Mouse (Mus musculus): Measurements from ENCODE around the gene Lhpp. TPM values are rescaled to one million over a fixed set of nuclear protein-coding genes. Genes with fewer than 3 reads are reported as not detected.

Gene Lhpp
- polyA plus RNA-seq, 1 experiment: 4.7 TPM

DNA sequence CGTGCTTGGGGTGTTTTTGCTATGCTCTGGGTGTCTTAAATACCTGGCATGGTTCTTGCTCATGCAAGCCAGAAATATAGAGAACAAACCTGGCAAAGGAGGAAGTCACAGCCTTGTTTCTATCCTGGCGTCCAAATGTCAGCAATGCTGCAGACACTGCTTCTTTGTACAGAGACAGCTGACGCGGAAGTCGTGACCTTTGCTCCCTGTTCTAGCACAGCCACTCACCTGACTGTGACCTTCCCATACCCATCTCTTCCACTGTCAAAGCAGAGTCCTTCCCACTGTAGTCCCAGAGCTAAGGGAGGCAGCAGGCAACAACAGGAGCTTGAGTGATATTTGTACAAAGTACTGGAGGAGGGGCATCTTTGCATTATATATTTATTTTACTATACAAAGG lies 20.8 kb upstream of the Lhpp start:
- Histone ChIP-seq H3K27me3 (ENCODE audit: control insufficient read depth, insufficient read depth, insufficient read length) (peaks cover 18% of the 10 kb centered on the region), H3K4me3 (no peak overlapping the region), H3K36me3 (ENCODE audit: control insufficient read depth, insufficient read depth) (no peaks in the 10 kb centered on the region), H3K79me2 (ENCODE audit: control insufficient read depth, insufficient read depth) (no peaks in the 10 kb centered on the region), H3K4me2 (ENCODE audit: low read depth) (no peak overlapping the region), H3ac (ENCODE audit: control insufficient read depth, insufficient read length) (no peak overlapping the region)
- no peak for TF ChIP-seq E2F4 (IDR thresholded peaks at IDR 0.05; ENCODE audit: insufficient read depth)
- TF ChIP-seq POLR2A (IDR thresholded peaks at IDR 0.05; ENCODE audit: insufficient read length, low read depth): no peak
- no peak for TF ChIP-seq MYOD1 (IDR thresholded peaks at IDR 0.05; ENCODE audit: control insufficient read depth in 1 of 3, insufficient read length in 2 of 3, low read depth in 2 of 3)
- no peak for TF ChIP-seq TCF12 (IDR thresholded peaks at IDR 0.05; ENCODE audit: insufficient read depth, poor library complexity, severe bottlenecking)
- no peak for TF ChIP-seq TCF3 (IDR thresholded peaks at IDR 0.05; ENCODE audit: insufficient read length, low read depth)
- TF ChIP-seq CEBPB (IDR thresholded peaks at IDR 0.05; ENCODE audit: insufficient read depth, poor library complexity, severe bottlenecking): no peak

DNA sequence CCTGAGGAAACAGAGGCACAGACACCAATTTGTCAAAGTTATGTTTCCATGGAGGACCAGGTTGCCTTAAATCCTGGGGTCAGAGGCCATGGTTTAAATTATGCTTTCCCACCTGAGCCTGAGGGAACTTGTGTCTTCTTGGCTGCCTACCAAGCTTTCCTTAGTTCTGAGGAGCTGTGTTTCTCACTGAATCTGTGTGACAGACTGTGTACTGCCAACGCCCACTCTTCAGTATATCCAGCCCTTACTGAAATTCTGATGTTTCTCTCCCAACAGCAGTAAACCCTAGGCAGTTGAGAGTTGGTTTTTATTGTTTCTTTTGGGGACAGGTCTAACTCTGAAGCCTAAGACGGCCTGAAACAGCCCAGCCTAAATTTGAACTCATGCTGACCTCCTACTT lies 16.7 kb upstream of the Lhpp start:
- TF ChIP-seq MYOG (IDR thresholded peaks at IDR 0.05; ENCODE audit: control insufficient read depth in 1 of 3, insufficient read depth in 1 of 3, insufficient read length in 2 of 3, low read depth in 2 of 3): no peak
- no peak for TF ChIP-seq CEBPB (IDR thresholded peaks at IDR 0.05; ENCODE audit: insufficient read depth, poor library complexity, severe bottlenecking)
- no peak for TF ChIP-seq SRF (IDR thresholded peaks at IDR 0.05; ENCODE audit: control insufficient read depth, insufficient read length, low read depth)
- TF ChIP-seq MYOD1 (IDR thresholded peaks at IDR 0.05; ENCODE audit: control insufficient read depth in 1 of 3, insufficient read length in 2 of 3, low read depth in 2 of 3): no peak
- TF ChIP-seq POLR2A (IDR thresholded peaks at IDR 0.05; ENCODE audit: insufficient read length, low read depth): no peak
- TF ChIP-seq MAX (IDR thresholded peaks at IDR 0.05; ENCODE audit: low read depth): no peak
- Histone ChIP-seq H3K27me3 (ENCODE audit: control insufficient read depth, insufficient read depth, insufficient read length) (peaks cover 44% of the 10 kb centered on the region), H3ac (ENCODE audit: control insufficient read depth, insufficient read length) (no peak overlapping the region), H3K4me3 (no peak overlapping the region), H3K4me2 (ENCODE audit: low read depth) (no peak overlapping the region), H3K36me3 (ENCODE audit: control insufficient read depth, insufficient read depth) (no peaks in the 10 kb centered on the region), H3K79me2 (ENCODE audit: control insufficient read depth, insufficient read depth) (no peaks in the 10 kb centered on the region)

DNA sequence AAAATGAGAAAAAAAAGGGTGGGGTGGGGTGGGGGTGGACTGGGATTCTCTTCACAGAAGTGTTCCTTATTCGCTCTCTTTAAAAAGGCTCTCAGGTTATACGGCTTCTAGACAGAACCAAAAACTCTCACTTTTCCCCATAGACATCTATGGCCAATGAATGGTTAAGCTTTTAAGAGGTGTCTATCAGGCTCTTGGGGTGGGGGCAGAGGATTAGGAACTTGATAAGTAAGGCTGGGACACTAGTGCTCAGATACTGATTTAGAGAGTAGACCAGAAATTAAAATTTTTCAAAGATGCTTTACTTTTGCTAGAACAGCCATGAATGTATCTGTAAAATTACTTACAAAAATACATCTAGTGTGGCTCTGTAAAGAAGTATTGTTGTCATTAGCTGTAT lies 16.1 kb upstream of the Lhpp start:
- TF ChIP-seq SRF (IDR thresholded peaks at IDR 0.05; ENCODE audit: control insufficient read depth, insufficient read length, low read depth): no peak
- TF ChIP-seq POLR2A (IDR thresholded peaks at IDR 0.05; ENCODE audit: insufficient read length, low read depth): no peak
- no peak for TF ChIP-seq TCF3 (IDR thresholded peaks at IDR 0.05; ENCODE audit: insufficient read length, low read depth)
- no peak for TF ChIP-seq USF1 (IDR thresholded peaks at IDR 0.05; ENCODE audit: low read depth)
- TF ChIP-seq POLR2AphosphoS2 (IDR thresholded peaks at IDR 0.05; ENCODE audit: insufficient read length, low read depth): no peak
- TF ChIP-seq E2F4 (IDR thresholded peaks at IDR 0.05; ENCODE audit: insufficient read depth): no peak
- no peak for TF ChIP-seq REST (IDR thresholded peaks at IDR 0.05; ENCODE audit: insufficient read depth, insufficient read length)
- no peak for TF ChIP-seq TCF12 (IDR thresholded peaks at IDR 0.05; ENCODE audit: insufficient read depth, poor library complexity, severe bottlenecking)
- no peak for TF ChIP-seq MYOG (IDR thresholded peaks at IDR 0.05; ENCODE audit: control insufficient read depth in 1 of 3, insufficient read depth in 1 of 3, insufficient read length in 2 of 3, low read depth in 2 of 3)
- no peak for TF ChIP-seq MYOD1 (IDR thresholded peaks at IDR 0.05; ENCODE audit: control insufficient read depth in 1 of 3, insufficient read length in 2 of 3, low read depth in 2 of 3)
- no peak for TF ChIP-seq MAX (IDR thresholded peaks at IDR 0.05; ENCODE audit: low read depth)
- Histone ChIP-seq H3ac (ENCODE audit: control insufficient read depth, insufficient read length) (no peak overlapping the region), H3K27me3 (ENCODE audit: control insufficient read depth, insufficient read depth, insufficient read length) (peaks cover 50% of the 10 kb centered on the region), H3K4me2 (ENCODE audit: low read depth) (no peak overlapping the region), H3K79me2 (ENCODE audit: control insufficient read depth, insufficient read depth) (no peaks in the 10 kb centered on the region), H3K36me3 (ENCODE audit: control insufficient read depth, insufficient read depth) (no peaks in the 10 kb centered on the region), H3K4me3 (no peak overlapping the region)

DNA sequence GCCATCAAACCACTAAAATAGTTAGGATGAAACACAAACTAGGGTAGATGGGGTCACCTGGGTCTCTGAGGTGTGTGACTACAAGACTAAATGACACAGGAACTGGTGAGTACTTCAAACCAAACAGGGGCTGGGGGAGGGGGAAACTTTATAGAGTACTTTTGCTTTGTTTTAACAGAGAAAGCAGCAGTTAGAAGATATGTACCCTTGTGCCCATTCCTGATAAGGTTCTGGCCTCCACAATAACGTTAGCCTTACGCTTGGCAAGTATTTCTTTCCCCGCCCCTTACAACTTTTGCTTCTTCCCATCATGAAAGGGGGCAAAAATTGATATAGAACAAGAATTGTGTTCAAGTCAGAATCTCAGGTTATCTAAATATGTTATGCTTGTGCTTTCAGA lies 14.7 kb upstream of the Lhpp start:
- H3K27me3 ChIP-seq (ENCODE audit: control insufficient read depth, insufficient read depth, insufficient read length): peaks cover 61% of the 10 kb centered on the region
- H3K79me2 ChIP-seq (ENCODE audit: control insufficient read depth, insufficient read depth): no peaks in the 10 kb centered on the region
- H3K36me3 ChIP-seq (ENCODE audit: control insufficient read depth, insufficient read depth): no peaks in the 10 kb centered on the region
- no peak overlapping the region for H3K4me2 ChIP-seq (ENCODE audit: low read depth)
- no peak overlapping the region for H3ac ChIP-seq (ENCODE audit: control insufficient read depth, insufficient read length)
- no peak overlapping the region for H3K4me3 ChIP-seq
- TF ChIP-seq MYOG (IDR thresholded peaks at IDR 0.05; ENCODE audit: control insufficient read depth in 1 of 3, insufficient read depth in 1 of 3, insufficient read length in 2 of 3, low read depth in 2 of 3) (no peak), E2F4 (IDR thresholded peaks at IDR 0.05; ENCODE audit: insufficient read depth) (no peak), SRF (IDR thresholded peaks at IDR 0.05; ENCODE audit: control insufficient read depth, insufficient read length, low read depth) (no peak)

GRCm38 (mm10) chr7:132596557-132597250 lies 13.7 kb upstream of the Lhpp start:
- no peaks in the 10 kb centered on the region for H3K36me3 ChIP-seq (ENCODE audit: control insufficient read depth, insufficient read depth)
- H3K4me2 ChIP-seq (ENCODE audit: low read depth): no peak overlapping the region
- peaks cover 58% of the 10 kb centered on the region for H3K27me3 ChIP-seq (ENCODE audit: control insufficient read depth, insufficient read depth, insufficient read length)
- no peak overlapping the region for H3K4me3 ChIP-seq
- no peak overlapping the region for H3ac ChIP-seq (ENCODE audit: control insufficient read depth, insufficient read length)
- no peaks in the 10 kb centered on the region for H3K79me2 ChIP-seq (ENCODE audit: control insufficient read depth, insufficient read depth)
- TF ChIP-seq MYOG (IDR thresholded peaks at IDR 0.05; ENCODE audit: control insufficient read depth in 1 of 3, insufficient read depth in 1 of 3, insufficient read length in 2 of 3, low read depth in 2 of 3): no peak
- TF ChIP-seq E2F4 (IDR thresholded peaks at IDR 0.05; ENCODE audit: insufficient read depth): no peak
- TF ChIP-seq MAX (IDR thresholded peaks at IDR 0.05; ENCODE audit: low read depth): no peak
- no peak for TF ChIP-seq REST (IDR thresholded peaks at IDR 0.05; ENCODE audit: insufficient read depth, insufficient read length)
- TF ChIP-seq CEBPB (IDR thresholded peaks at IDR 0.05; ENCODE audit: insufficient read depth, poor library complexity, severe bottlenecking): no peak
- no peak for TF ChIP-seq TCF12 (IDR thresholded peaks at IDR 0.05; ENCODE audit: insufficient read depth, poor library complexity, severe bottlenecking)
- TF ChIP-seq MYOD1 (IDR thresholded peaks at IDR 0.05; ENCODE audit: control insufficient read depth in 1 of 3, insufficient read length in 2 of 3, low read depth in 2 of 3): no peak
- TF ChIP-seq POLR2A (IDR thresholded peaks at IDR 0.05; ENCODE audit: insufficient read length, low read depth): no peak
- TF ChIP-seq SRF (IDR thresholded peaks at IDR 0.05; ENCODE audit: control insufficient read depth, insufficient read length, low read depth): no peak

Data from myocyte (in vitro differentiated cells).